10 mouse cellular contexts compared by ENCODE assay signal in the genomic region with DNA sequence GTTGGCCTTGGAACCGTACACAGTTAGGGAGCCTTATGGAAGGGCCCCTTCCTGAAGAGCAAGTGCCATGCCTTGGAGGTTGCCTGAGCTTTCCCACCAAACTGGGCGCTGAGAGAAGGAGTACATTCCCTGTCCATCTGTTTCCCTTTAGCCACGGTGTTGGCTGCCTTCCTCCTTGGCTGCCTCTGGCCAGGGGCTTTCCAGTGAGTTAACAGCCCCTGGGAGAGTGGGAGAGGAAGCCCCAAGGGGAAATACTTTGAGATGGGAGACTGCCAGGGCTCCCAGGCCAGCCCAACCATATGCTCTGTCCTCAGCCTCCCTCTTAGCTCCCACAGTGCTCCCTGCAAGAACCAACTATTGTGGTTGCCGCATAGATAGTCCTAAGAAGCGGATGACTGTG.
A peak's percentile ranks its signal among the peaks of the same experiment; 100 is the strongest.
DNase-seq lines count a peak whose midpoint lies in the region; ATAC-seq lines count a peak whose summit lies in the region.
"Had no signal": no experiment of that assay in that cellular context is flagged by ENCODE, and none has a peak within 500 bp of the region (broad histone marks: within the 10 kb centered on the region; RNA-seq: fewer than 3 reads in every experiment).

No protein-coding gene starts in this region.

- H3K27ac ChIP-seq in forebrain, embryonic 16.5 days (ENCODE audit: low read length), result no peak overlapping the region
- no peak overlapping the region for H3K27ac ChIP-seq in forebrain, embryonic 13.5 days
- no peak overlapping the region for H3K27ac ChIP-seq in midbrain, embryonic 11.5 days (ENCODE audit: low read depth, low read length)
- no peak overlapping the region for H3K27ac ChIP-seq in midbrain, embryonic 15.5 days

- H3K4me1 ChIP-seq in forebrain, embryonic 16.5 days (replicated peaks; ENCODE audit: control insufficient read depth, insufficient read depth, low read length), result no peaks in the 10 kb centered on the region
- no peaks in the 10 kb centered on the region for H3K4me1 ChIP-seq in forebrain, embryonic 13.5 days
- no peaks in the 10 kb centered on the region; the same call in 1 of the 2 replicates for H3K4me1 ChIP-seq in midbrain, embryonic 11.5 days (ENCODE audit: control insufficient read depth, insufficient read depth, low read length)
- H3K4me1 ChIP-seq in midbrain, embryonic 15.5 days, result no peaks in the 10 kb centered on the region

- no peaks in the 10 kb centered on the region for H3K9me3 ChIP-seq in forebrain, embryonic 16.5 days (ENCODE audit: control insufficient read depth, low read length)
- no peaks in the 10 kb centered on the region for H3K9me3 ChIP-seq in forebrain, embryonic 13.5 days (replicated peaks)
- no peaks in the 10 kb centered on the region for H3K9me3 ChIP-seq in midbrain, embryonic 11.5 days (ENCODE audit: control insufficient read depth, low read length)
- H3K9me3 ChIP-seq in midbrain, embryonic 15.5 days, result no peaks in the 10 kb centered on the region

- no peak overlapping the region for H3K4me3 ChIP-seq in forebrain, embryonic 16.5 days (replicated peaks; ENCODE audit: low read length)
- no peak overlapping the region for H3K4me3 ChIP-seq in forebrain, embryonic 13.5 days
- no peak overlapping the region for H3K4me3 ChIP-seq in midbrain, embryonic 11.5 days (ENCODE audit: low read depth, low read length)
- H3K4me3 ChIP-seq in midbrain, embryonic 15.5 days, result no peak overlapping the region

- H3K36me3 ChIP-seq in forebrain, embryonic 16.5 days (ENCODE audit: control insufficient read depth, insufficient read depth), result no peaks in the 10 kb centered on the region
- no peaks in the 10 kb centered on the region for H3K36me3 ChIP-seq in forebrain, embryonic 13.5 days (ENCODE audit: poor library complexity, severe bottlenecking)
- H3K36me3 ChIP-seq in midbrain, embryonic 11.5 days (ENCODE audit: control insufficient read depth, insufficient read depth, low read length), result no peaks in the 10 kb centered on the region
- H3K36me3 ChIP-seq in midbrain, embryonic 15.5 days (replicated peaks), result no peaks in the 10 kb centered on the region

- DNase-seq in midbrain, embryonic 11.5 days (ENCODE audit: low spot score, missing footprints), result no peak
- DNase-seq in heart, adult 8-10 months (ENCODE audit: low spot score), result peak; percentile 31
- peak; percentile 10 for DNase-seq in ovary, postnatal 36 days (ENCODE audit: low spot score)
- no peak for DNase-seq in right cerebral cortex, adult 2 months (ENCODE audit: low spot score in 2 of 2)
- DNase-seq: cerebellum, adult 9-10 months; liver, postnatal 0 days had no signal

- ATAC-seq in forebrain, embryonic 16.5 days, result peak; percentile 75
- no peak for ATAC-seq in forebrain, embryonic 13.5 days
- 0 out of 2 replicates have a peak, but pooled peaks have one; percentile 16 for ATAC-seq in midbrain, embryonic 11.5 days (ENCODE audit: low FRiP score)
- ATAC-seq in midbrain, embryonic 15.5 days (replicated peaks), result no peak
- ATAC-seq in inflammation-experienced regulatory T-cells, adult 6 months, result no peak
- ATAC-seq: liver, postnatal 0 days had no signal

- WGBS in forebrain, embryonic 16.5 days, result 68% methylated on average over 5 of the region's 5 CpGs
- 79% methylated on average over 5 of the region's 5 CpGs for WGBS in forebrain, embryonic 13.5 days
- WGBS in midbrain, embryonic 11.5 days, result 68% methylated on average over 5 of the region's 5 CpGs
- WGBS in midbrain, embryonic 15.5 days, result 83% methylated on average over 5 of the region's 5 CpGs

- no peaks in the 10 kb centered on the region for H3K27me3 ChIP-seq in forebrain, embryonic 16.5 days (replicated peaks; ENCODE audit: control insufficient read depth, insufficient read depth, low read length)
- 0 out of 2 replicates have a peak, but pooled peaks cover 3% of the 10 kb centered on the region for H3K27me3 ChIP-seq in forebrain, embryonic 13.5 days
- no peaks in the 10 kb centered on the region for H3K27me3 ChIP-seq in midbrain, embryonic 11.5 days (ENCODE audit: control insufficient read depth, insufficient read depth, low read length)
- H3K27me3 ChIP-seq in midbrain, embryonic 15.5 days (replicated peaks), result 0 out of 2 replicates have a peak, but pooled peaks cover 4% of the 10 kb centered on the region

- no peak overlapping the region for H3K4me2 ChIP-seq in forebrain, embryonic 16.5 days (ENCODE audit: low read length)
- no peak overlapping the region for H3K4me2 ChIP-seq in forebrain, embryonic 13.5 days
- no peak overlapping the region for H3K4me2 ChIP-seq in midbrain, embryonic 11.5 days
- no peak overlapping the region for H3K4me2 ChIP-seq in midbrain, embryonic 15.5 days

- H3K9ac ChIP-seq in forebrain, embryonic 16.5 days (replicated peaks; ENCODE audit: low read depth, low read length), result no peak overlapping the region
- no peak overlapping the region for H3K9ac ChIP-seq in forebrain, embryonic 13.5 days
- H3K9ac ChIP-seq in midbrain, embryonic 11.5 days (ENCODE audit: low read length), result no peak overlapping the region
- no peak overlapping the region for H3K9ac ChIP-seq in midbrain, embryonic 15.5 days
- H3K9ac ChIP-seq: liver, postnatal 0 days had no signal

Comparison
In these comparisons a context has a peak if more than half of its experiments do, and no peak if none do; other contexts are left out.
1. ATAC-seq: peak in forebrain, embryonic 16.5 days (single experiment) and midbrain, embryonic 11.5 days (single experiment); none in forebrain, embryonic 13.5 days (single experiment), midbrain, embryonic 15.5 days (single experiment) and inflammation-experienced regulatory T-cells, adult 6 months (single experiment).
2. DNase-seq: peak in heart, adult 8-10 months (single experiment) and ovary, postnatal 36 days (single experiment); none in midbrain, embryonic 11.5 days (single experiment) and right cerebral cortex, adult 2 months (0 of 2).